Mouse (Mus musculus): ENCODE results near the gene Phf10.
"Not testable (repeated sequence)": the region's sequence is repeated elsewhere in the genome, so short reads cannot be mapped to it uniquely, and the experiment has no call there.

Gene Phf10

GRCm38 (mm10) chr17:14943009-14943728 lies 17.9 kb downstream of the Phf10 start, which contains the start of the genes Wdr27 and 1600012H06Rik:
Wdr27 (minus strand) TSS chr17:14943158.
1600012H06Rik (plus strand) TSS chr17:14943184.
- peak; percentile 97 to 98 for DNase-seq

GRCm38 (mm10) chr17:14942181-14942580 lies 18.9 kb downstream of the Phf10 start:
- peak in 1 of 2 experiments; percentile 2 for DNase-seq

GRCm38 (mm10) chr17:14935841-14936605 lies 25.1 kb downstream of the Phf10 start:
- DNase-seq, result no peak

GRCm38 (mm10) chr17:14935280-14935679 lies 25.8 kb downstream of the Phf10 start:
- DNase-seq, result not testable (repeated sequence)

- no peak for DNase-seq
These were observed 29.6 kb downstream of the Phf10 start for GRCm38 (mm10) chr17:14931469-14931868.

GRCm38 (mm10) chr17:14930697-14931096 lies 30.4 kb downstream of the Phf10 start:
- no peak for DNase-seq

GRCm38 (mm10) chr17:14928631-14929030 lies 32.4 kb downstream of the Phf10 start:
- no peak for DNase-seq

DNA sequence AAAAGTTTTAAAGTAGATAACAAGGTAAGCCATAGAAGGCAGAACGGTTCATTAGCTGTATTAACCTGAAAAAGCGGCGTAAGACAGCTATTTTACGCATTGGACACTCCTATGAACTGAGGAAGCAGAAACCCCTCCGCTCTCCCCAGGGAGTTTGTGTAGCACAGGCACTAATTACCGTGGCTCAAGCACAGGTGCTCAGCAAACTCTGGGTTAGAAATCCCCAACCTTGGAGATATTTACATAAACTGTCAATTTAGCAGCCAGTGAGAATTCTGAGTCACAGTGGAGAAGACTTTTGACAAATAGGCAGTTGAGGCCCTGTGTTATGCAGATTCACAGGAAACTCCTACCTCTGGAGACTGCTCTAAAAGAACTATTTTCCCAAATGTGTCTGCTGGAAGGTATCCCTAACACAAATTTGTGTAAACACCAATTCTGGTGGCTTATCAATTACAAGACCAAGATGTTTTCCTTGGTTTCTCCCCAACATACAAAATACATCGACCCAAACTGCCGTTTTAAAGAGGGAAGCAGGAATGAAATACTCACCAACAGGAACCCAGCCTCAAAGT lies 33.3 kb downstream of the Phf10 start:
- DNase-seq, result no peak

DNA sequence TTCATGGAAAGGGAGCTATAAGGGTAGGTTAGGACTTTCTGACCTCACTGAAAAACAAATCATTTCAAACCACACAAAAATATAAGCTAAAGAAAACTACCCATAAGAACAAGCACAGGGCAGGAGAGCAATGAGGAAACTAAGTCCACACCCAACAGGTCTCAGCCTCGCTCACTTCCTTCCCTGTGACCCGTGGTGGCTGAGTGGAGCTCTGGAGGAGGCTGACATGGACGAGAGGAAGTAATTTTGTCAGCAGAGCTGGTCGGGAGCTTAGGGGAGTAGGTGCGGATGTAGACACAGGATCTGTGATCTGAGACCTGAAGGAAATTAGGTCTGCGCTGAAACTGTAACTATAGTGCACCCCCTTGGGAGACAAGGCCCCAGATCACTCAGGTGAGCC lies 39.5 kb downstream of the Phf10 start:
- DNase-seq, result no peak

GRCm38 (mm10) chr17:14917866-14918265 lies 43.2 kb downstream of the Phf10 start:
- DNase-seq, result no peak

DNA sequence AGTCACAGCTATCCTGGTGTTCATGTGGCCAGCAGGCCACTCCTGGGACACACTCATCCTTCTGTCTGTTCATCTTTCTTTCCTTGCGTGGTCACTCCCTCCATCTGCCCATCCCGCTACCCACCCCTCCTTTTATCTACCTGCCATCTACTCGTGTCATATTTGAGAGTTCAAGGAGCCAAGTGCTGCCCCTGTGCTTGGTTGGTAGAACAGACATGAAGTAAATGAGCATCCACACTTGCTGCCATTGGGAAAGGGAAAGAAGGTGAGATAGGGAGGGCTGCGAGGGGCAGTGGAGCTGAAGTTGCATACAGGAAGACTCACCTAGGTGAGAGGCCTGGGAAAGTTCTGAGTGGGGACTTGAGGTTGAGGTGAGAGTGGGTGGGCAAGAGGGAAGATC lies 46.7 kb downstream of the Phf10 start:
- no peak for DNase-seq

DNA sequence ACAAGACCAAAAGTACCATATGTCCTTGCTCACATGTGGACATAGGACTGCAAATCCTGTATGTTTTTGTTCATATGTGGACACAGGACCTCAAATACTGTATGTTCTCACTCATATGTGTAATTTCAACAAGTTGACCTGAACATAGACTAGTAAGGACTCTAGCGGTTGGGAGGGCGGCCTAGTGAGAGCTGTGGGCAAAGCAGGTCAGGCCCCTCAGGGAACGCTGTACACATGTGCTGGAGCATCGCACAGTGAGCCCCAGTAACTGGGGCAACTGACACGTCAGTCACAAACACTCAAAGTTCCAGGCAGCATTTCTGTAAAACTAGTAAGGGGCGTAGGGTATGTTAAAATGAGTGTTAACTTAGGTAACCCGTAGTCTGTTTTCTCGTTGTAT lies 48.1 kb downstream of the Phf10 start:
- no peak for DNase-seq

GRCm38 (mm10) chr17:14912420-14912819 lies 48.7 kb downstream of the Phf10 start:
- peak; percentile 3 to 9 for DNase-seq

- DNase-seq, result no peak
These were observed 50.3 kb downstream of the Phf10 start for GRCm38 (mm10) chr17:14910771-14911170.

DNA sequence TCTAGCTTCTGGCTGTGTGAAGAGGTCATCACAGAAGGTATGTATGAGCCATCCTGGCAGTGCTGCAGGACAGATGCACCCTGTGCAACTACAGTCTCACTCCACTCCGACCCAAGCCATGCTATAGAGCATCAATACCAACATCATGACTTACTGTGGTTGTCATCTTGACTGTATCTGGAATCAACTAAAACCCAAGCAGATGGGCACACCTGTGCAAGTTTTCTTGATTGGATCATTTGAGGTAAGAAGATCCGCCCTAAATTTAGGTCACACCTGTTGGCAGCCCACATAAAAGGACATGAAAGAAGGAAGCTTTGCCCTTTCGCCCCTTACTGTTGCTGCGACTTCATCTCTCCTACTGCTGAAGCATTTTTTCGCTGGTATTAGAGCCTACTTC lies 51.7 kb downstream of the Phf10 start:
- DNase-seq, result no peak

DNA sequence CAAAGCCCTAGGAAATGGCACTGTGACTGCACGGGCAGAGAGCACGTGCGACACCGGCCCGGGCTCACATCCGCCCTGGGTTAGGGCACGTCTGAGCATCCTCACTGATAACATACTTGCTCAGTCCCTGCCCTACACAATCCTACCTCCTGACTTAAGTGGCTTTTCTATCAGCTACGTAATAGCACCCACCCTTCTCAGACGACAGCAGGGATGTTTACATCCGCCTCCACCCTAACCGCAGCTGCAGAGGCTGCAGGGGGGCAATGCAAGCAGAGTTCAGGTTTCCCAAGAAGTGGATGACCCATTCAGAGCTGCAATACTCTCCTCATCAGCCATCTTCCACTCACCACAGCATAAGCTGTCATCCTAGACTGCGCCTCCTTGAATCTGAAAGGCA lies 53.9 kb downstream of the Phf10 start:
- no peak for DNase-seq

DNA sequence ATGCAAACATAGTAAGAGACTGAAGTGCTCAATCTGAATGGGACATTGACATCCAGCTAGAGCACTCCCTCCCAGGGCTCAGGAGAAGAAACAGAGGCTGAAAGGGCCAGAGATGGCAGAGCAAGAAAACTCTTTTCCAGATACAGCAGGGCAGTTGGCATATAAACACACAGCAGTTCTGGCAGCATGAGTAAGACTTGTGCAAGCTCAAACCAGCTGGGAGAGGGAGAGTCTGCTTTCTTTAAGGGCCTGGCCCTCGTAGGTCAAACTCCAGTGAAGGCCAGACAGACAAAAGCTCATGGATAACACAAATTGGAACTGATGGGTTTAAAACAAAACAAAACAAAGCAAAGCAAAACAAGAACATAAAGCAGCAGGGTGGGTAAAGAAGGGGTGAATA lies 54.5 kb downstream of the Phf10 start:
- DNase-seq, result no peak

- DNase-seq, result peak; percentile 59
These were observed 56.3 kb downstream of the Phf10 start for GRCm38 (mm10) chr17:14904637-14905265.

DNA sequence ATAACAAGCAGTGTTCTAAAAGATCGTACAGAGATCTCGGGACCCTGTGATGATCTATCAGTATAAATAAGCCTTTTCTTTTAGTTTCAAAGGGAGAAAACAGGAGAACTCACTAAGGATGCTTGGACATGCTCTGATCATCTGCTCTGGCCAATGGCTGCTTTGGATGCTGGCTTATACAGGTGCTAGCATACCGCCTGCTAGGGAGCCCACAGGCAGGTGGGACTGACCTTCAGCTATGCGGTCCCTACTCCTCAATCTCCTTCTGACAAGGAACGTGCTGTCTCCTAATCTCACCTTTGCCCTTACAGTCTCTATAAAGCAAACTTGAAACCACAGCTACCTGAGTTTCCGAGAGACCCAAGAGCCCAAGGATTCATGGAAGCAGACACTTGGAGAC lies 56.9 kb downstream of the Phf10 start:
- DNase-seq, result no peak

DNA sequence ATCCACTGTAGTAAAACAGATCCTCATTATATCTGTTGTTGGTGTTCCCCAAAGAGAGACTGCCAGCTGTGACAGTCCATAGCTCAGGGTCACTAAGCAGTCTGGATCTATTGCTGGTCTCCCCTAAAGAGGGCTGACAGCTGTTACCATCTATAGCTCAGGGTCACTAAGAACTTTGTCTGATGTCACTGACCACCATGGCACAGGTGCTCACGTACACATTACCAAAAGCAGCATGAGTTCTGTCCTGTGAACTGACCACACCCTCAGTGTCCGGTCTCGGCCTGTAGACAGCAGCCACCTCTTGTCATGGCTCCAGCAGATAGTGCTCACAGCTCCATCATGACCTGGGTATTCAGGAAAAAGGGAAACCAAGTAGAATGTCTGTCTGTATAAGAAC lies 57.9 kb downstream of the Phf10 start:
- no peak for DNase-seq

GRCm38 (mm10) chr17:14898972-14899371 lies 62.1 kb downstream of the Phf10 start:
- DNase-seq, result no peak

DNA sequence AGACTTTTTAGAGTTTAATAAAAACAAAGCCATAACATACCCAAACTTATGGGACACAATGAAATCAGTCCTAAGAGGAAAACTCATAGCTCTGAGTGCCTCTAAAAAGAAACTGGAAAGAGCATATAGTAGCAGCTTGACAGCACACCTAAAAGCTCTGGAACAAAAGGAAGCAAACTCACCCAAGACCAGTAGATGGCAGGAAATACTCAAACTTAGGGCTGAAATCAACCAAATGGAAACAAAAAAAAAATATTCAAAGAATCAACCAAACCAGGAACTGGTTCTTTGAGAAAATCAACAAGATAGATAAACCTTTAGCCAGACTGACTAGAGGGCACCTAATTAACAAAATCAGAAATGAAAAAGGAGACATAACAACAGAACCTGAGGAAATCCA lies 66.0 kb downstream of the Phf10 start:
- not testable (repeated sequence) for DNase-seq

All from B cell, adult 2 months (primary cell).